Mouse (Mus musculus) yolk sac, embryonic 10.5 days (tissue): ENCODE measurements around the gene 1810062G17Rik.

Experiments
- DNase-seq: peaks from one replicate; pipeline ENCODE4 v3.0.0-alpha.2; 2017; ENCODE audit warnings: low spot score

1810062G17Rik gene

DNA sequence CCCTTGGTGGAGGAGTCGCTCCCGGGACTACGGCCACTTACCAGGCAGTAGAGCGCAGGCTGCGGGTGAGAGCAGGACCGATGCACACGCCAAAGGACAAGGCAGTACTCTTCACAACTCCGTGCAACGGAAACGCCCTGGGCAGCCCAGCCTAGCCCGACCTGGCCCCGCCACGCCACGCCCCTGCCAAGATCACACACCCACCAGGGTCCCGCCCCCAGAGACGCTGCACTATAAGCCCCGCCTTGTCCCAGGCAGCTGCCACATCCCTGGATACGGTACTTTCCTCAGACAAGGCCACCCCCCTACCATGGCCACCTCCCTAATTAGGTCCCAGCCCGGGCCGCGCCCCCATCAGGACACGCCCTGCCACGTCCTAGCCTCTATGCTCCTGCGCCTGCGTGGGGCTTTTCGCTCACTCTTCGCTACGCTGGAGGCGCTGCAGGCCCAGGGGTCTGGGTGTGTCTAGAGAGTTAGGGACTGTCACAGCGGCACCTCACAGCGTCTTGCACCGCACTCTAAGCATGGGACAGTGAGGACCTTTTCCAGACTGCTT, at the start of gene 1810062G17Rik, which contains the start of gene Anxa5:
Gene 1810062G17Rik (plus strand): TSS at position 406 of the 556 bp plus-strand sequence.
Gene Anxa5 (minus strand): TSS at position 363 of the 556 bp plus-strand sequence.
- peak; percentile 99 for DNase-seq

DNA sequence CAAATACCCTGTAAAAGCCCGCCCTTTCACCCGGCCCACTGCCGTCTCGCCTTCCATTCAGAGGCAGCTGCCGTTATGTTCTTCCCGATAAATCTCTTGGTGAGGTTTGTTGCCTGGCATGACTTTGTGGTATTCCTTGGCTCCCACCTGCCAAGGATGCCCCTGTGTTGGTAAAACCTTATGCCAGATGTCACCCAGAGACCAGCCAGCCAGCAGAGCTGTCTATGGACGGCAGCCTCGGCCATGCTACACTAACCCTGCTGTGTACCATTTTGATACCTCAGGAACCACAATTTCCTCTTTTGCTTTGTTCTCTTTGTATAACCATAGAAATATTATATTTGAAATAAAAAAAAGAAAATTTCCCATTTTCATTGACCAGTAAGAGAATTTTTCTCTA, 48.4 kb upstream of the 1810062G17Rik start:
- no peak for DNase-seq

DNA sequence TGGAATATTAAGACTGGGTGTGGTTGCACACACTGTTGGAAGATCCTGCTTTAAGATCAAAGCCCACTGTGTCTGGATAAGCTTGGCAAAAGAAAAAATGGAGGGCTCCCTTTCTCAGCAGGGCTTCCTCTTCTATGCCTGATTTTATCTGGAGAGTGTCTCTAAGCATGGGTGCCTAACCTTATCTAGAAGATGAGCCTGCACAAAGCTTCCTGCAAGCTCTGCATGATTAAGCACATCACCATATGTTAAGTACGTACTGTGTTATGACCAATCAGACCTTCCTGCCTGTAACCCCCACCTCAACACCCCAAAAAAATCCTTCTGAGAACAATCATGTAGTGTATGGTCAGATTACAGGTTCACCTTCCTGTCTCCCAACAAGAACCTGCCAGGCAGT, 45.4 kb upstream of the 1810062G17Rik start:
- DNase-seq = no peak

DNA sequence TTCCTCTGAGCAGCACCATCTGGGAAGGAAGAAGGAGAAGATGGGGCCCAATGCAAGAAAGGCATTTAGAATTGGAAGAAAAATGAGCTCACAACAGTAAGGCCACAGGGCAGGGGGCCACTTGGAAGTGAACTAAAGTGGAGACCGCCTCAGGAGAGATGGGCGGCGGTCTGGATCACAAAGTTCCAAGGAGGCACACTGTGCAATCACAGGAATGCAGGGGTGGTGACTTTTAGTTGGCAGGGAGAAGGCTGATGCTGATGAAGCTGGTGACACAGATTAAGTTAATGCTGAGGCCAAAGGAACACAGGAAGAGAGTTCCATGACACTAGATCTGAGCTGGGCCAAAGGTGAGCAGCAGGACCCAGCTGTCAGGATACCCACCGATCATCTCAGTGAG, 35.5 kb upstream of the 1810062G17Rik start:
- no peak for DNase-seq

DNA sequence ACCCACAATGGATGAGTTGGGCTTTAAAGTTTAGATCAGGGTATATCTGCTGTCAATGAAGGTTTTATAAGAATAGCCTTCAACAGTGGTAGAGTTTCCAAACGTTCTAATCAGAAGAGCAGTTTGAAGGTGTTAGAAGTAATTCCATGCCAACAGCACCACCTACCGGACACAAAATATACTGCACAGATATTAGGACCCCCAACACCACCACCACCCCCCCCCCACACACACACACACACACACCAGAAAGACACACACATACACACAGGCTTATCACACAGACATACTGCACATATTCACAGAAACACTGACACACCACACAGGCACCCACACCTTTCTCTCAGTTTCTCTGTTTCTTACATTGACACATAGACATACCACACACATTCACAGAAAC, 33.3 kb upstream of the 1810062G17Rik start:
- peak; percentile 49 for DNase-seq

DNA sequence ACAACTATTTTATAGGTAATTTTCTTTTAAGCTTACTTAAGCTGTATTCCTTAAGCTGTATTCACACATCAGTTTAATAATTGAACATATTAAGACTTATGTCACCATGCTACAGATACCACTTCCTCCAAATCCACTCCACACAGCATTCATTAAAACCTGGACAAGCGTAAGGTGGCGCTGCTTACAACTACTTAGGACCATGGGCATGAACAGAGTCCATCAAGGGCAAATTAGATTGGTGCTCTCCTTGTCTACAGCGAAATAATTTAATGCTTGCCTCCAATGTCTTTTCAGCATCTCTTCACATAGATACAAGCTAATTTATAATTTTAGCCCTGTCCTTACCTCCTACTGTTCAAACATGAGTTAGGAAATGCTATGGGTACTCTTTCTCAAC, 29.7 kb upstream of the 1810062G17Rik start:
- DNase-seq = no peak

DNA sequence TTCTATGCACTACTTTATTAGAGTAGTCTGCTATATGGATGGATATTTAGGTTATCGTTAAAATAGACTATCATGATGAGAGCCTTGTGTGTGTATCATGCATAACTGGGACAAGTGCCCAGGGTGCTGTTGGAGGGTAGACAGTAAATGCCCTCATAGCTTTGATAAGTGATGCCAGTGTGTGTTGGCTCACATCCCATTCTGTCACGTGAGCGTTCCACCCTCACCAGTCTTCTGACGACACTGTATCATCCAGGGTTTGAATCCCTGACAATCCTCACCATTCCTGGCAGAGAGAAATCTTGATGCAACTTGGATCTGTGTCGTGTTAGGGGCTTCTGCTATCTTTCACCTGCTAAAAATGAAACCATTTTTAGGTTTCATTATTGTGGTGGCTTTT, 29.2 kb upstream of the 1810062G17Rik start:
- no peak for DNase-seq

DNA sequence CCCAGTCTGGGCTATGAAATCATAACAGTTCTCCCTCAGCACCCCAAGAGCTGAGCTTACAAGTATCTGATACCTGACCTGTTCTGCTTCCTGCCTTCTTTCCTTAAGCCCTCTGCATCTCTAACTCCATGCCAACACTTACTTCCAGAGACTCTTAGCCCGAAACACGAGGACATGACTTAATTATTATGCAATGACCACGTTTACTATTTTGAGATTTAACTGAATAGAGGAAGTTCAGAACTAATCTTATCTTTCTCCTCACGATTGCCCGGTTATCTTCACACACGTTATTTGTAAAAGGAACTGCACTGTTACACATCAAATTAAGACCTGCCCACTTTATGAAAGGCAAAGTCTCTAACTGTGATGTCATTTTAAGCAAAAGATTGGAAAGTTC, 28.8 kb upstream of the 1810062G17Rik start:
- no peak for DNase-seq

DNA sequence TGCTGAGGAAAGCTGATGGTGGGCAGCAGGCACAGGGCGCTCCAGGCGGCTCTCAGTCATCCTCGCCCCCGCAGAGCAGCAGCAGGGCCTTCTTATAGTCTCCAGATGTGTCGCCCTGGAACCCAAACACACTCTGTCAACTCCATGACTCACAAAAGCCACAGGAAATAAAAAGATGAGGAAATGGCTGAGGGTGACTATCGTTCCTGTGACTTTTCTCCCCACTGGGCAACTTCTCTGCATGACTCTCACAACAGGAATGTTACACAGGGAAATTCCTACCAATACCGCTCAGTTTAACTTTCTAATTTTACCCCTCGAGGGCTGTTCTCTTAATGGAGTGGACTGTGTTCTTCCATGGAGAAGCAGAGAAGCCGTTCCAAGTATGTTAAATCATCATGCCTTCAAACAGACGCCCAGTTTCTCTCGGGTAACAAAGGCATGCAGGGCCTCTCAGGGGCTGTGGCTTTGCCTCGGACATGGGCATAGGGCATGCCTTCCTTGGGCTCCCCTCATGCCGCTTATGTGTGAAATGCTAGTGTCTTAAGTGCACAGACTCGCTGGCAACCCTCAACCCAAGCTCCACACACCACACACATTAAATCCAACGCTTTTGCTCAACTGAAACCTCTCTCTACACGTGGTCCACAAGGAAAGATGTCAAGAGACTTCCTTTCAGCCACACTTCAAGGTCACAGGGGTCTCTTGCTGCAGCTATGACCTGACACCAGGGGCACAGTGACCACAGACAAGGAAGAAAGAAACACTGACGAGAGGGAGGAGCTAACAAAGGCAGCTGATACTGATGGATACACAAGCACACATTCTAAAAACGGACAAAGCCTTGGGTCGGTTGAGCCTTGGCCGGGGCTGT, 26.2 kb upstream of the 1810062G17Rik start:
- no peak for DNase-seq

DNA sequence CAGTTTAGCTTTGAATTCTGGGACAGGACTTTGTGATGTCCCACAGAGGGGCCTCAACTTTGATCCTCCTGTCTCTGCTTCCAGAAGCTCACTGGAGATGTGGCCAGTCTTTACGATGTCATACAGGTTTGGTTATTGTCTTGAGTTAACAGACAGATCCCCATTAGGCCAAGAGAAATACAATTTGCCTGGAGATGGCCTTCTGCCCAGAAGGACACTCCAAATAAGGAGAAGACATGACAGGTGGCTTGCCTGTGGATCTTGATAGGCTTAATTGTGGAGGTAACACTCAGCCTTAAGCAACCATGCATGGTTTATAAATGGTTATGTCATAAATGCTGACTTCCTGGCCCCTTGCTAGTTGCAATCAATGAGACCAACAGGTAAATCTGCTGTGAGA, 23.2 kb upstream of the 1810062G17Rik start:
- DNase-seq = no peak

DNA sequence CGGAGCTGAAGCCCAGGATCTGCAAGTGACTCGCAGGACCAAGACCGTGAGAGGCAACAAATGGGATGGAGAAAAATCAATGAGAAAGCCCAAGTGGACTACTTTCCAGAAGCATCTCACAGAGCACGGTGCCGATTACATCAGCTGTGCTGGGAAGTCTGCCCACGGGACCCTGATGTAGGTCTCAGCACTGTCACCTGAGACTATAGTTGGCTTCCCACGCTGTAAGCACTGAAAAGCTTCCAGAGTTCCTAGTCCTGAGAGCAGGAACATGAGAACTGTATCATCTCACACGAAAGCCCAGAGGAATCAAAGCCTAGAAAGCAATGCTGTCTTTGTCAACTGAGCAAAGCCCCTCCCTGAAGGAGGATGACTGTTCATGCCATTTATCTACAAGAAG, 20.6 kb upstream of the 1810062G17Rik start:
- DNase-seq = no peak

DNA sequence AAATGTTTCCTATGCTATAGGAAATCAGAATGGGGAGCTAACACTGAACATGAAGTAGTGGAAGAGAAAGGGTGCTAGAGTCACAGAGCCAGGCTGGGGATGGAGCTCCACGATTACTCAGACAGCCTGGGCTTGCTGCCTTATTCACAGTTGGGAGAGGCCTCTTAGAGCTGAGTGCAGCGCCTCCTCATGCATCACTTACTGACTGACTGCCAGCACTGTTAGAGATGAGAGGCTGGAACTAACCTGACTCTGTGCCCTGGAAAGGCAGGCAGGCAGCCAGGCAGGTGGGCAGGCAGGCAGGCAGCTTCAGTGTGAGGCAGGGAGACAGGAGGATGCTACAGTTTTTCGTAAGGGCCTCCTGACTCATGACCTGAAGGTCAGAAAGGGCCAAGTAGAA, 20.2 kb upstream of the 1810062G17Rik start:
- no peak for DNase-seq

DNA sequence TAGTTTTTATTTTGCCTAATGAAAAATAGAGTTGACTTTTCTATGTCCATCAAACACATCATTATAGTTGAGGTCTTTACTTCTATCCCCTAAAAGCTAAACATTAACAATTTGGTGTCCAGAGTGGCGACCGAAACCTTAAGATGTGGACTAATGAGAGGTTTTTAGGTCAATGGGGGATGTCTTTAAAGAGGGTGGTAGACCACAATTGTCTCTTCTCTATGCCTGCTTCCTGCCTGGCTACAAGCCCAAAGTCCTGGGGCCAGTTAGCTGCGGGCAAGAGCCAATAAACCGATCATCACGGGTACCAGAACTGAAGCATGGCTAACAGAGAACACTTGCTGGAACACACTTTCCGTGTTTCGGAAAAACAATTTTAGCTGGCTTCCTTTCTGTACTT, 15.0 kb upstream of the 1810062G17Rik start:
- no peak for DNase-seq

DNA sequence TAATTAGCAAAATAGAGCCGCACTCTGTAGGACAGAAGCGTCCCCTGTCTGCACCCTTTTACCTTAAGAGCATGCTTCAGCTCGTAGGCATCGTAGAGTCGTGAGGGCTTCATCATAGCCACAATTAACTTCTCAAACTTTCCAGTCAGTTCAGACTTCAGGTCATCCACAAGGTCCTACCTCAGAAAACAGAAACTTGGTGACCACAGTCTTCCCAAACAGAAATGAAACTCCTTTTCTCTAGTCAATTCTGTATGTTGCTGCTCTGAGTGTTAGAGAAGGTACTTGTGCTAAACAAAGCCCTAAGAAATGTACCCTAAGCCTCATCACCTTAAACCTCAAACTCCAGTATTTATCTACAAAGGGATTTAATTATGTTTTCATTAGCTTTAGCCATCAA, 13.9 kb upstream of the 1810062G17Rik start:
- no peak for DNase-seq

DNA sequence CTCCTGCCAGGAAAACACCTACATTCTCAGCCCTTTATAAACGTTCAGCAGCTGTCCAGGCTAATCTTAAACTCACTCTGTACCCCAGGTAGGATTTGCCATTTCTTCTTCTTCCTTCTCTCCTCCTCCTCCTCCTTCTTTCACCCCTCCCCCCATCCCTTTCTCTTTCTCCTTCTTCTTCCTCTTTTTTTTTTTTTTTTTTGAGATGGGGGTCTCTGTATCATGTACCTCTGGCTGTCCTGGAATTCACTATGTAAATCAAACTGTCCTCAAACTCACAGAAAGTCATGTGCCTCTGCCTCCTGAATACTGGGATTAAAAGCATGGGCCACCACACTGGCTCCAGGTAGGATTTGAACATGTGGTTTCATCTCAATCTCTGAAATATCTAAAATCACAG, 13.4 kb upstream of the 1810062G17Rik start:
- no peak for DNase-seq

DNA sequence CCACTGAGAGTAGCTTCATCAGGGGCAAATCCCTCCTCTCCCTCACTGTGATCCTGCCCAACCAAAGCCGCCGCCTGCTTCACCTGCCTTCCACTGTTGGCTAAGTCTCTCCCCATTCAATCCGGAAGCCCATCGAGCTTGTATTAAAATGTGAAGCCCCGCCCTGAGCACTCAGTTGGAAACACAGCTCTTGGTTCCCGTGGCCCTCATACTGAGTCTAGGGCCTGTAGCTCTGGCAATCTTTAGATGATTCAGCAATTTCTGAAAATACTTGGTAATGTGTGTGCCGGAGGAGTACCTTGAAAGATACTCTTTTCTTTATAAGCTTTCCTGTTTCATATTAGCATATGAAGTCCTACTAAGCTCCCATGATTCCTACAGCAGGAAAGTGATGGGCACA, 10.2 kb upstream of the 1810062G17Rik start:
- no peak for DNase-seq

DNA sequence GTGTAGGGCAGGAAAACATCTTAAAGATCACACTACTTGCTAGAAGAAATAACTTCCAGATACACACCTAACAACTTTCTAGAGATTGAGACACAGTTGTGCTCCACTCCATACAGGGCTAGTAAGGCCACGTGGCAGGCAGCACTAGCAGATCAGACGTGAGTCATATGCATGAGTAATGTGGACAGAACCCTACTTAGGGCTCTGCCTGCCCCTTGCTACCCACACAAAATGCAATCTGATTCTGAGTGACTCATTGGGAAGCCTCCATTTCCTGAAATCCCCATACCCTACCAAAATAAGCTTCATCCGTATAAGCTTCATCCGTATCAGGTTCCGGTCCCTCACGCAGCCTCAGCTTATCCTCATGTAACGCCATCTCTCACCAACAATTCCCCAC, 8.1 kb upstream of the 1810062G17Rik start:
- no peak for DNase-seq

DNA sequence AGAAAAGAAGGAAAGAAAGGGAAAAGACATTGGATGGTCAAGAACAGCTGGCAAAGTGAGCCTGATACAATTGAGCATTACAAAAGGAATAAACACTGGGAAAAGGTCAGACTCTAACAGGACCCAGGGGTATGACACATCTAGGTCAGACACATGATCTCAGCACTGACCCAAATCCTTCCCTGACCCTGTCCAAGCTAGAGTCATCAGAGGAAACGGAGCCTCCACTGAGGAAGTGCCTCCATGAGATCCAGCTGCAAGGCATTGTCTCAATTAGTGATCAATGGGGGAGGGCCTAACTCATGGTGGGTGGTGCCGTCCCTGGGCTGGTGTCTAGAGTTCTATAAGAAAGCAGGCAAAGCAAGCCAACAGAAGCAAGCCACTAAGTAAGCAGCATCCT, 6.9 kb upstream of the 1810062G17Rik start:
- DNase-seq = no peak

DNA sequence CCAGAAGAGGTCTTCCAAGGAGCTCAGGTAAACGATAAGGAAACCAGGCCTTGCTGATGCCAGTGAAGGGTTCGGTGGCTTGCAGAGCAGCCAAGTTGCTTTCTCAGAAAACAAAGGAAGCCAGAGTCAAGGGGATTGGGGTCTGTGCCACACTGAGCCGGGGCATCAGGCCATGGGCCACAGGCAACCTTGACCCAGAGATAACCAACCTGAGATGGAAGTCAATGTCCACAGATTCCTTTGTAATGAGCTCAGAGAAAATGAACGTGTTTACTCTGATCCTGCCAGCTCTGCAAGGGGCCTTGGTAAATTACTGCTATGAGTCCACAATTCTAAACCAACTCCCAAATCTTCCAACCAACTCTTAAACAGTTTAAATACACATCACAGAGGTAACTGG, 3.9 kb upstream of the 1810062G17Rik start:
- no peak for DNase-seq

DNA sequence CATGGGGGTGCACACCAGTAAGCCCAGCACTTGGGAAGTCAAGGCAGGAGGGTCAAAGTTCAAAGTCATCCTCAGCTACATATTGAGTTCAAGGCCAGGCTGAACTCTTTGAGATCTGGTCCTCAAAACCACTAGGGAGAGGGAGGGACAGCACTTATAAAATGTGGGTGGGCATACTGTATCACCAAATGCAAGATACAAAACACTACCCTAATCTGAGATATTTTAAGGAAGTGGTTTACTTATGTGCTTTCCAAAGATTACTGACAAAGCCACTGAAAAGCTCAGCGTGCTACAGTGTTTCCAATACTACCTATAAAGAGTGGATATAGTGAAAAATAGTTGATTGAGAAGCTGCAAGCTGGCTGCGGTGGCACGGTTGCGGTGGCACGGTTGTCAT, 2.5 kb upstream of the 1810062G17Rik start:
- DNase-seq = no peak

DNA sequence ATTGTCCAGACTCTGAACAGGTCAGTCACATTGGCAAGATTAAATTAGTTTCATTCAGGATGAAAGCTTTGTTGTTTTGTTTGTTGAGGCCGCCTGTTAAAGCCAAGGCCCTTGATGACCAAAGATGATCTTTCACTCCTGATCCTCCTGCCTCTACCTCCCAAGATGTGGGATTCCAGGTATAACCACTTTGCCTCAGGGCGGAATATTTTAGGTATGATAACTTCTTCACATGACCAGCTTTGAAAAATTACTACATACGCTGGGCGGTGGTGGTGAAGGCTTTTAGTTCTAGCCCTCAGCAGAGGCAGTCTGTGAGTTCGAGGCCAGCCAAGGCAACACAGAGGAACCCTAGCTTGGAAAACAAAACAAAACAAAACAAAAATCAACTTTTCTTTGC, 1.3 kb upstream of the 1810062G17Rik start:
- no peak for DNase-seq

DNA sequence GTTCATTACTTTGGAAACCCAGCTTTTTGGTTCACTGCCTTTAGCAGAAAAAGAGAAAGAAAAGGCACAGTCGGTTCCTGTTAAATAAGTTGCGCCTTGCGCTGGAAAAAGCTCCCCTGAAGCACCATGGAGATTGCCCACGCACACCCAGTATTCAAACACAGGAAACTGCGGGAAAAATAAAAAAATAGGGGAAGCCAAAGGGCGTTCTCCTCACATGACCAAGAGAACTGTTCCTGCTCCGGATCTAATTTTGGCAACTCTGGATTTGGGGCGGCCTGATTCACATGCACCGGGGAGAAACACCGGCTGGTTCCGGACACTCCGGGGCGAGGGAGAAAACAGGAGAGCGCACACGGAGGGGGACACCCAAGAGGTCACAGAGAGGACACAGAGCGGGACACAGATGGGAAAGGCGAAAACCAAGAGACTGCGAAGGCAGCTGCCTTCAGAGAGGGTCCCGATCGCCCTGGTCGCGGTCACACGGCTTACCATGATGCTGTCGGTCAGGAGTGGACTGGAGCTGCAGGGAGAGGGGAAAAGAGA, 726 bp upstream of the 1810062G17Rik start:
- no peak for DNase-seq
